Mouse (Mus musculus): ENCODE data around the gene Gm45062. TPM values are rescaled to one million over a fixed set of nuclear protein-coding genes. Genes with fewer than 3 reads are reported as not detected.
"Not testable (repeated sequence)": the region's sequence is repeated elsewhere in the genome, so short reads cannot be mapped to it uniquely, and the experiment has no call there.

Gm45062 gene
- total and polyA plus RNA-seq, 3 experiments: 2.7 to 4.1 (median 3.2) TPM

DNA sequence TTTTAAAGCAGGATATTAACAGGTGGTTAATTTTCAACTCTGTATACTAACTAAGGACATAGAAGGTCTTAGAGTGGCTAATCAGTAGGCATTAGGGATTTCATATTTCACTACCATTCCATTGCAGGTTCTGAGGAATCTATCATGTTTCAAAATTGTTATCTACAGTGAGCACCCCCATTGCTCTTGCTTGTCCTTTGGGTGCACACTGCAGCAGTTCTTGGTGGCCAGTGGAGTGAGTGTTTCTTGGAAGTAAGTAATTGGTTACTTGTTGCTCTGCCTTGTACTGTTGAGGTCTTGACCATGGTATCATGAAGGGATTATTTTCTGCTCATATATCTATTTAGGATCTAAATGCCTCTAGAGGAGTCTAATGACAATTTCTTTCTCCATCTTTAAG is 57.0 kb downstream of the Gm45062 start:
- Histone ChIP-seq H3K36me3 (replicated peaks in 1 of 2; ENCODE audit: control insufficient read depth in 1 of 2, insufficient read depth in 1 of 2, low read length in 1 of 2) (no peaks in the 10 kb centered on the region), H3K4me2 (ENCODE audit: insufficient read depth, low read depth, poor library complexity, severe bottlenecking) (no peak overlapping the region), H3K9me3 (replicated peaks; ENCODE audit: low read length) (no peaks in the 10 kb centered on the region), H3K79me2 (replicated peaks; ENCODE audit: control insufficient read depth, extremely low read depth, insufficient read depth, poor library complexity, severe bottlenecking) (no peaks in the 10 kb centered on the region), H3K4me1 (ENCODE audit: control insufficient read depth in 1 of 2, insufficient read depth in 2 of 2) (no peaks in the 10 kb centered on the region), H3K27ac (ENCODE audit: insufficient read depth, low read depth) (no peak overlapping the region), H3K4me3 (replicated peaks in 1 of 3; ENCODE audit: low read depth in 2 of 3, low read length in 2 of 3, poor library complexity in 1 of 3) (no peak overlapping the region), H3K9ac (ENCODE audit: insufficient read depth, low read depth) (no peak overlapping the region), H3K27me3 (replicated peaks) (no peaks in the 10 kb centered on the region)
- in situ Hi-C loops (cut with MboI; ENCODE audit: low pct_ligation_motif_present, low pct_unique_long_range_greater_than_20kb, low sequenced_read_pairs) (no loop called here), dilution Hi-C loops (cut with MboI; ENCODE audit: extremely low pct_ligation_motif_present, extremely low pct_unique_long_range_greater_than_20kb, low sequenced_read_pairs) (no loop called here)
- DNase-seq (ENCODE audit: extremely low read depth): no peak
- no peak for TF ChIP-seq ZKSCAN1 (IDR thresholded peaks at IDR 0.05; ENCODE audit: borderline replicate concordance, low read depth, low read length)
- TF ChIP-seq ELF1 (IDR thresholded peaks at IDR 0.05; ENCODE audit: low read depth, low read length): no peak
- no peak for TF ChIP-seq MAZ (IDR thresholded peaks at IDR 0.05; ENCODE audit: low read depth, low read length)
- no peak for TF ChIP-seq MEF2A (IDR thresholded peaks at IDR 0.05; ENCODE audit: borderline replicate concordance, low read depth, low read length)
- no peak for TF ChIP-seq ETS1 (conservative IDR thresholded peaks at IDR 0.05; ENCODE audit: low read depth, low read length)
- no peak for TF ChIP-seq CTCF (conservative IDR thresholded peaks at IDR 0.05 in 1 of 2, IDR thresholded peaks at IDR 0.05 in 1 of 2; ENCODE audit: low read depth in 2 of 2, low read length in 2 of 2)
- no peak for TF ChIP-seq JUN (IDR thresholded peaks at IDR 0.05; ENCODE audit: insufficient read depth, low read depth, low read length)
- no peak for TF ChIP-seq KAT2A (IDR thresholded peaks at IDR 0.05; ENCODE audit: insufficient replicate concordance, low read length)
- TF ChIP-seq JUND (conservative IDR thresholded peaks at IDR 0.05; ENCODE audit: low read depth, low read length): no peak
- no peak for TF ChIP-seq EP300 (IDR thresholded peaks at IDR 0.05; ENCODE audit: low read length)
- TF ChIP-seq HCFC1 (IDR thresholded peaks at IDR 0.05; ENCODE audit: low read depth, low read length): no peak
- no peak for TF ChIP-seq MAFK (IDR thresholded peaks at IDR 0.05; ENCODE audit: insufficient replicate concordance, low read length)
- TF ChIP-seq ZMIZ1 (IDR thresholded peaks at IDR 0.05; ENCODE audit: low read depth, low read length): no peak
- no peak for TF ChIP-seq TCF12 (IDR thresholded peaks at IDR 0.05; ENCODE audit: low read depth, low read length)
- TF ChIP-seq UBTF (IDR thresholded peaks at IDR 0.05; ENCODE audit: low read depth, low read length): no peak
- TF ChIP-seq USF2 (conservative IDR thresholded peaks at IDR 0.05; ENCODE audit: low read depth, low read length): no peak
- no peak for TF ChIP-seq BHLHE40 (IDR thresholded peaks at IDR 0.05; ENCODE audit: low read depth, low read length)
- no peak for TF ChIP-seq POLR2AphosphoS2 (IDR thresholded peaks at IDR 0.05; ENCODE audit: low read depth, low read length)
- TF ChIP-seq POLR2A (IDR thresholded peaks at IDR 0.05; ENCODE audit: low read depth, low read length): no peak

DNA sequence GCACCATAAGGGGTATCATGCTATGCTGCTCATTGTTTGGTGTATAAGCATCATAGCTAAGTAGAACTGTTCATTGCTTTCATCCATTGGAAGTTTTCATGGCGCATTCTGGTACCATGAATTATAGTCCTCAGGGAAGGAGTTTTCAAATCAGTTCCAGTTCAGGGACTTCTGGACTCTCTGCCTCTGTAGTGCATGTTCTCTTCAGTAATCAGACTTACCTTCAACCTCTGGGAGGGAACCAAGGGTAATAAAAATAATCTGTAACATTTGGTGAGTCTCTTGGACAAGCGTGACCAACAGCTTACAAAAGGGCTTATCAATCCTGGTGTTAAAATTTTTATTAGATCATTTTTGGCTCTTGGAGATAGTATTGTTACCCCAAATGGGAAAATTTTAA is 60.3 kb downstream of the Gm45062 start:
- no peak for TF ChIP-seq POLR2AphosphoS2 (IDR thresholded peaks at IDR 0.05; ENCODE audit: low read depth, low read length)
- no peak for TF ChIP-seq MAX (IDR thresholded peaks at IDR 0.05; ENCODE audit: low read length)
- no peak for TF ChIP-seq ELF1 (IDR thresholded peaks at IDR 0.05; ENCODE audit: low read depth, low read length)
- no peak for TF ChIP-seq TBP (conservative IDR thresholded peaks at IDR 0.05; ENCODE audit: low read depth, low read length)
- TF ChIP-seq RAD21 (IDR thresholded peaks at IDR 0.05; ENCODE audit: low read depth, low read length): no peak
- no peak for TF ChIP-seq MEF2A (IDR thresholded peaks at IDR 0.05; ENCODE audit: borderline replicate concordance, low read depth, low read length)
- no peak for TF ChIP-seq BHLHE40 (IDR thresholded peaks at IDR 0.05; ENCODE audit: low read depth, low read length)
- no peak for TF ChIP-seq ZNF384 (IDR thresholded peaks at IDR 0.05; ENCODE audit: low read depth, low read length)
- no peak for TF ChIP-seq ZMIZ1 (IDR thresholded peaks at IDR 0.05; ENCODE audit: low read depth, low read length)
- TF ChIP-seq UBTF (IDR thresholded peaks at IDR 0.05; ENCODE audit: low read depth, low read length): no peak
- no peak for TF ChIP-seq EP300 (IDR thresholded peaks at IDR 0.05; ENCODE audit: low read length)
- dilution Hi-C loops (cut with MboI; ENCODE audit: extremely low pct_ligation_motif_present, extremely low pct_unique_long_range_greater_than_20kb, low sequenced_read_pairs): no loop called here
- H3K79me2 ChIP-seq (replicated peaks; ENCODE audit: control insufficient read depth, extremely low read depth, insufficient read depth, poor library complexity, severe bottlenecking): no peaks in the 10 kb centered on the region
- H3K9me3 ChIP-seq (replicated peaks; ENCODE audit: low read length): no peaks in the 10 kb centered on the region
- no peak overlapping the region for H3K4me3 ChIP-seq (replicated peaks in 1 of 3; ENCODE audit: low read depth in 2 of 3, low read length in 2 of 3, poor library complexity in 1 of 3)
- in situ Hi-C loops (cut with MboI; ENCODE audit: low pct_ligation_motif_present, low pct_unique_long_range_greater_than_20kb, low sequenced_read_pairs): no loop called here
- no peaks in the 10 kb centered on the region; a peak in 1 of 4 replicates for H3K4me1 ChIP-seq (ENCODE audit: control insufficient read depth in 1 of 2, insufficient read depth in 2 of 2)
- no peaks in the 10 kb centered on the region for H3K27me3 ChIP-seq (replicated peaks)
- no peak for DNase-seq (ENCODE audit: extremely low read depth)
- no peak overlapping the region for H3K27ac ChIP-seq (ENCODE audit: insufficient read depth, low read depth)
- no peak overlapping the region for H3K9ac ChIP-seq (ENCODE audit: insufficient read depth, low read depth)
- no peaks in the 10 kb centered on the region for H3K36me3 ChIP-seq (replicated peaks in 1 of 2; ENCODE audit: control insufficient read depth in 1 of 2, insufficient read depth in 1 of 2, low read length in 1 of 2)
- no peak overlapping the region for H3K4me2 ChIP-seq (ENCODE audit: insufficient read depth, low read depth, poor library complexity, severe bottlenecking)

DNA sequence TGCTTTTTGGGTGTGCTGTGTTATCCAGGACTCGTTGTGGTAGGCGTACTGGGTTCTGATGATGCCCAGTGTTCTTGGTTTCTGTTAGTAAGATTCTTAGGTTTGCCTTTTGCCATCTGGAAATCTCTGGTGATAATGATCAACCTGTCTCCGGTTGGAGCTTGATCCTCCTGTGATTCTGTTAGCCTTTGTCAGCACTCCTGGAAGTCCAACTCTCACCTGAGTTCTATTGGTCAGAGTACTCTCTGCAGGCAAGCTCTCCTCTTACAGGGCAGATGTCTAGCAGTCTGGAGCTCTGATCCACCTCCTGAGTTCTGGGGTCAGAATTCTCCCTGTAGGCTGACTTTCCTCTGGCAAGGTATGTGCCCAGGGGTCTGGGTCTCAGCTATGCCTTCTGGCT is 72.2 kb downstream of the Gm45062 start:
- H3K4me1 ChIP-seq (ENCODE audit: control insufficient read depth in 1 of 2, insufficient read depth in 2 of 2); H3K27ac ChIP-seq (ENCODE audit: insufficient read depth, low read depth); H3K27me3 ChIP-seq (replicated peaks); dilution Hi-C loops (cut with MboI; ENCODE audit: extremely low pct_ligation_motif_present, extremely low pct_unique_long_range_greater_than_20kb, low sequenced_read_pairs); H3K79me2 ChIP-seq (replicated peaks; ENCODE audit: control insufficient read depth, extremely low read depth, insufficient read depth, poor library complexity, severe bottlenecking); H3K9ac ChIP-seq (ENCODE audit: insufficient read depth, low read depth); H3K36me3 ChIP-seq (replicated peaks in 1 of 2; ENCODE audit: control insufficient read depth in 1 of 2, insufficient read depth in 1 of 2, low read length in 1 of 2); H3K4me3 ChIP-seq (replicated peaks in 1 of 3; ENCODE audit: low read depth in 2 of 3, low read length in 2 of 3, poor library complexity in 1 of 3); DNase-seq (ENCODE audit: extremely low read depth); H3K9me3 ChIP-seq (replicated peaks; ENCODE audit: low read length); H3K4me2 ChIP-seq (ENCODE audit: insufficient read depth, low read depth, poor library complexity, severe bottlenecking): not testable (repeated sequence)
- in situ Hi-C loops (cut with MboI; ENCODE audit: low pct_ligation_motif_present, low pct_unique_long_range_greater_than_20kb, low sequenced_read_pairs): loop anchor here (25.0 kb wide), 1 partner anchor 406 kb away; no protein-coding TSS in a partner anchor
